Mouse (Mus musculus) embryonic facial prominence, embryonic 13.5 days (tissue): ENCODE measurements around the gene Gm11938. TPM values are rescaled to one million over a fixed set of nuclear protein-coding genes. Genes with fewer than 3 reads are reported as not detected.
"Not testable (repeated sequence)": the region's sequence is repeated elsewhere in the genome, so short reads cannot be mapped to it uniquely, and the experiment has no call there.

Source experiments
- ATAC-seq: fragments of 200-750 bp; cut with Nextera tagmentation; 2 replicates; pipeline ENCODE4 v1.8.0; 2017; ENCODE audit warnings: low read depth; ENCODE audit not compliant: insufficient number of reproducible peaks, insufficient read depth, low FRiP score, low TSS enrichment
- H3K27ac ChIP-seq: fragments of 300-500 bp; sonication (generic); 2 replicates; pipeline ENCODE4 v1.5.1; 2015; ENCODE audit warnings: moderate library complexity, mild to moderate bottlenecking, inconsistent platforms
- H3K27me3 ChIP-seq: fragments of 300-500 bp; sonication (generic); 2 replicates; pipeline ENCODE4 v1.6.1; 2015; ENCODE audit warnings: mild to moderate bottlenecking, inconsistent platforms
- H3K36me3 ChIP-seq: fragments of 300-500 bp; sonication (generic); 2 replicates; pipeline ENCODE4 v1.6.1; 2015; ENCODE audit warnings: mild to moderate bottlenecking, inconsistent platforms
- H3K4me1 ChIP-seq: fragments of 300-500 bp; sonication (generic); 2 replicates; pipeline ENCODE4 v1.6.1; 2015; ENCODE audit warnings: inconsistent platforms
- H3K4me2 ChIP-seq: fragments of 300-500 bp; sonication (generic); 2 replicates; pipeline ENCODE4 v1.6.1; 2015; ENCODE audit warnings: moderate library complexity, mild to moderate bottlenecking, inconsistent platforms
- H3K4me3 ChIP-seq: fragments of 300-500 bp; sonication (generic); 2 replicates; pipeline ENCODE4 v1.5.1; 2015; ENCODE audit warnings: mild to moderate bottlenecking, inconsistent platforms
- H3K9ac ChIP-seq: fragments of 300-500 bp; sonication (generic); 2 replicates; pipeline ENCODE4 v1.6.1; 2015; ENCODE audit warnings: mild to moderate bottlenecking, inconsistent platforms
- H3K9me3 ChIP-seq: fragments of 300-500 bp; sonication (generic); 2 replicates; pipeline ENCODE4 v1.6.1; 2016; ENCODE audit warnings: inconsistent platforms
- WGBS: fragments of 180-500 bp; shearing (Covaris S2); methylation state at CpG from one replicate; pipeline ENCODE4 v1.1.7; 2015; ENCODE audit warnings: mixed read lengths; 5-methylcytosine and 5-hydroxymethylcytosine counted together
- polyA plus RNA-seq: library from polyadenylated mRNA; unstranded; fragments of >200 nt; fragmentation: Nextera tagmentation; extraction: Ambion mirVana; gene quantifications from 2 replicates; pipeline ENCODE4 v1.2.1, GENCODE M21; 2015

Gene Gm11938
- not detected in 2 replicates for polyA plus RNA-seq

GRCm38 (mm10) chr11:99603208-99603607 is at the start of gene Gm11938:
Gm11938 (minus strand) TSS chr11:99603308.
- not testable (repeated sequence) for H3K4me2 ChIP-seq, H3K4me3 ChIP-seq, H3K27me3 ChIP-seq, H3K9me3 ChIP-seq, H3K4me1 ChIP-seq, H3K27ac ChIP-seq, ATAC-seq, H3K36me3 ChIP-seq, H3K9ac ChIP-seq
- 71% methylated on average over 1 of the region's 1 CpGs for WGBS

- H3K27me3 ChIP-seq, result no peaks in the 10 kb centered on the region
- no peak within 1 kb of the TSS for H3K4me2 ChIP-seq
- no peak for ATAC-seq
- H3K4me3 ChIP-seq, result no peak within 1 kb of the TSS
- H3K36me3 ChIP-seq, result no peaks in the 10 kb centered on the region
- no peak within 1 kb of the TSS for H3K27ac ChIP-seq
- WGBS, result 78% methylated on average over 2 of the region's 2 CpGs
- no peaks in the 10 kb centered on the region for H3K9me3 ChIP-seq
- H3K4me1 ChIP-seq, result 0 out of 2 replicates have a peak, but pooled peaks cover 3% of the 10 kb centered on the region
- no peak within 1 kb of the TSS for H3K9ac ChIP-seq
Measured at GRCm38 (mm10) chr11:99650136-99650535, 47.0 kb upstream of the Gm11938 start, which contains the start of gene Gm11555. Gm11555 (minus strand) TSS chr11:99650236.

GRCm38 (mm10) chr11:99646444-99646843 is 43.3 kb upstream of the Gm11938 start:
- no peak overlapping the region for H3K4me2 ChIP-seq
- no peak overlapping the region for H3K4me3 ChIP-seq
- H3K36me3 ChIP-seq, result no peaks in the 10 kb centered on the region
- no peak overlapping the region for H3K27ac ChIP-seq
- H3K27me3 ChIP-seq, result no peaks in the 10 kb centered on the region
- ATAC-seq, result no peak
- WGBS, result 71% methylated on average over 15 of the region's 15 CpGs
- H3K4me1 ChIP-seq, result 0 out of 2 replicates have a peak, but pooled peaks cover 3% of the 10 kb centered on the region
- no peaks in the 10 kb centered on the region for H3K9me3 ChIP-seq
- H3K9ac ChIP-seq, result no peak overlapping the region

GRCm38 (mm10) chr11:99644351-99644750 is 41.2 kb upstream of the Gm11938 start:
- Histone ChIP-seq H3K4me2 (no peak overlapping the region), H3K9me3 (no peaks in the 10 kb centered on the region), H3K27me3 (no peaks in the 10 kb centered on the region), H3K4me1 (peaks cover 7% of the 10 kb centered on the region; the same call in 1 of the 2 replicates), H3K36me3 (no peaks in the 10 kb centered on the region), H3K9ac (no peak overlapping the region), H3K27ac (no peak overlapping the region), H3K4me3 (no peak overlapping the region)
- ATAC-seq, result no peak
- WGBS, result 53% methylated on average over 3 of the region's 3 CpGs

GRCm38 (mm10) chr11:99643635-99644139 is 40.6 kb upstream of the Gm11938 start, which contains the start of gene Krtap4-7:
Krtap4-7 (minus strand) TSS chr11:99644089.
- not testable (repeated sequence) for H3K9ac ChIP-seq, H3K4me2 ChIP-seq, H3K4me3 ChIP-seq, H3K27me3 ChIP-seq, ATAC-seq, H3K4me1 ChIP-seq, H3K9me3 ChIP-seq, H3K36me3 ChIP-seq, H3K27ac ChIP-seq
- WGBS, result 83% methylated on average over 9 of the region's 9 CpGs

- 15% methylated on average over 1 of the region's 1 CpGs for WGBS
- Histone ChIP-seq H3K9me3 (no peaks in the 10 kb centered on the region), H3K4me1 (peaks cover 4% of the 10 kb centered on the region; the same call in 1 of the 2 replicates), H3K4me3 (no peak overlapping the region), H3K27me3 (no peaks in the 10 kb centered on the region), H3K36me3 (no peaks in the 10 kb centered on the region), H3K27ac (no peak overlapping the region), H3K4me2 (no peak overlapping the region), H3K9ac (no peak overlapping the region)
- ATAC-seq, result no peak
Measured at GRCm38 (mm10) chr11:99640926-99641325, 37.8 kb upstream of the Gm11938 start.

- H3K36me3 ChIP-seq, result no peaks in the 10 kb centered on the region
- H3K4me3 ChIP-seq, result no peak overlapping the region
- peaks cover 4% of the 10 kb centered on the region; the same call in 1 of the 2 replicates for H3K4me1 ChIP-seq
- H3K27ac ChIP-seq, result no peak overlapping the region
- no peak overlapping the region for H3K9ac ChIP-seq
- no peak overlapping the region for H3K4me2 ChIP-seq
- 67% methylated on average over 1 of the region's 1 CpGs for WGBS
- no peaks in the 10 kb centered on the region for H3K9me3 ChIP-seq
- peaks cover 6% of the 10 kb centered on the region for H3K27me3 ChIP-seq
- no peak for ATAC-seq
Measured at GRCm38 (mm10) chr11:99637086-99637485, 34.0 kb upstream of the Gm11938 start.

GRCm38 (mm10) chr11:99634653-99635134 is 31.6 kb upstream of the Gm11938 start, which contains the start of gene Krtap4-2:
Krtap4-2 (minus strand) TSS chr11:99635084.
- Histone ChIP-seq H3K27ac (0 out of 2 replicates have a peak within 1 kb of the TSS, but pooled peaks have one; percentile 39), H3K4me3 (no peak within 1 kb of the TSS), H3K9me3 (no peaks in the 10 kb centered on the region), H3K36me3 (no peaks in the 10 kb centered on the region), H3K9ac (0 out of 2 replicates have a peak within 1 kb of the TSS, but pooled peaks have one; percentile 6), H3K27me3 (peaks cover 6% of the 10 kb centered on the region), H3K4me2 (0 out of 2 replicates have a peak within 1 kb of the TSS, but pooled peaks have one; percentile 9), H3K4me1 (no peaks in the 10 kb centered on the region)
- 41% methylated on average over 8 of the region's 8 CpGs for WGBS
- no peak for ATAC-seq

GRCm38 (mm10) chr11:99633293-99633692 is 30.2 kb upstream of the Gm11938 start:
- Histone ChIP-seq H3K9me3 (no peaks in the 10 kb centered on the region), H3K4me2 (no peak overlapping the region), H3K4me3 (no peak overlapping the region), H3K36me3 (no peaks in the 10 kb centered on the region), H3K27me3 (peaks cover 6% of the 10 kb centered on the region), H3K9ac (no peak overlapping the region), H3K27ac (no peak overlapping the region), H3K4me1 (no peaks in the 10 kb centered on the region)
- WGBS, result 69% methylated on average over 2 of the region's 2 CpGs
- no peak for ATAC-seq

GRCm38 (mm10) chr11:99630890-99631289 is 27.8 kb upstream of the Gm11938 start:
- Histone ChIP-seq H3K4me1 (no peaks in the 10 kb centered on the region), H3K4me2 (no peak overlapping the region), H3K36me3 (no peaks in the 10 kb centered on the region), H3K27ac (no peak overlapping the region), H3K4me3 (no peak overlapping the region), H3K27me3 (peaks cover 6% of the 10 kb centered on the region), H3K9ac (no peak overlapping the region), H3K9me3 (no peaks in the 10 kb centered on the region)
- no peak for ATAC-seq
- 65% methylated on average over 3 of the region's 3 CpGs for WGBS

GRCm38 (mm10) chr11:99628138-99628537 is 25.0 kb upstream of the Gm11938 start, which contains the start of gene Krtap4-1:
Krtap4-1 (minus strand) TSS chr11:99628238.
- Histone ChIP-seq H3K4me1 (no peaks in the 10 kb centered on the region), H3K27me3 (no peaks in the 10 kb centered on the region), H3K9ac (no peak within 1 kb of the TSS), H3K27ac (no peak within 1 kb of the TSS), H3K4me2 (no peak within 1 kb of the TSS), H3K9me3 (no peaks in the 10 kb centered on the region), H3K4me3 (no peak within 1 kb of the TSS), H3K36me3 (no peaks in the 10 kb centered on the region)
- no peak for ATAC-seq
- 78% methylated on average over 4 of the region's 4 CpGs for WGBS

GRCm38 (mm10) chr11:99620335-99620734 is 17.2 kb upstream of the Gm11938 start, which contains the start of gene Gm11562:
Gm11562 (minus strand) TSS chr11:99620435.
- H3K9me3 ChIP-seq, result no peaks in the 10 kb centered on the region
- no peaks in the 10 kb centered on the region for H3K36me3 ChIP-seq
- WGBS, result 59% methylated on average over 2 of the region's 2 CpGs
- H3K27me3 ChIP-seq, result no peaks in the 10 kb centered on the region
- ATAC-seq, result no peak
- no peak within 1 kb of the TSS for H3K4me3 ChIP-seq
- no peaks in the 10 kb centered on the region for H3K4me1 ChIP-seq
- H3K27ac ChIP-seq, result no peak within 1 kb of the TSS
- H3K9ac ChIP-seq, result no peak within 1 kb of the TSS
- no peak within 1 kb of the TSS for H3K4me2 ChIP-seq
